ENCODE assay signal across 19 mouse cellular contexts in genomic region chr13:74122632-74123031, GRCm38 (mm10). TPM values are rescaled to one million over a fixed set of nuclear protein-coding genes. Genes with fewer than 3 reads are reported as not detected.
"Had no signal": no experiment of that assay in that cellular context is flagged by ENCODE, and none has a peak within 500 bp of the region (broad histone marks: within the 10 kb centered on the region; RNA-seq: fewer than 3 reads in every experiment).

No protein-coding gene starts in this region.

- H3K9me3 ChIP-seq: limb, embryonic 12.5 days; limb, embryonic 15.5 days; midbrain, embryonic 12.5 days; midbrain, embryonic 15.5 days; neural tube, embryonic 12.5 days; neural tube, embryonic 15.5 days had no signal

- H3K27ac ChIP-seq: left cerebral cortex, adult 2 months; limb, embryonic 12.5 days; limb, embryonic 15.5 days; liver, embryonic 14.5 days; macrophage; midbrain, embryonic 12.5 days; midbrain, embryonic 15.5 days; neural tube, embryonic 12.5 days; neural tube, embryonic 15.5 days had no signal

- ATAC-seq: liver, postnatal 0 days; lung, postnatal 0 days; midbrain, embryonic 15.5 days had no signal

- H3K36me3 ChIP-seq: limb, embryonic 12.5 days; limb, embryonic 15.5 days; midbrain, embryonic 12.5 days; midbrain, embryonic 15.5 days; neural tube, embryonic 12.5 days; neural tube, embryonic 15.5 days had no signal

- H3K9ac ChIP-seq: limb, embryonic 12.5 days; limb, embryonic 15.5 days; liver, embryonic 14.5 days; liver, postnatal 0 days; lung, embryonic 14.5 days; midbrain, embryonic 12.5 days; midbrain, embryonic 15.5 days; neural tube, embryonic 12.5 days; neural tube, embryonic 15.5 days had no signal

- H3K4me3 ChIP-seq: left cerebral cortex, adult 2 months; limb, embryonic 12.5 days; limb, embryonic 15.5 days; midbrain, embryonic 12.5 days; midbrain, embryonic 15.5 days; neural tube, embryonic 12.5 days; neural tube, embryonic 15.5 days had no signal

- H3K4me2 ChIP-seq: limb, embryonic 12.5 days; limb, embryonic 15.5 days; liver, embryonic 11.5 days; lung, embryonic 14.5 days; midbrain, embryonic 12.5 days; midbrain, embryonic 15.5 days; neural tube, embryonic 12.5 days; neural tube, embryonic 15.5 days had no signal

- DNase-seq: kidney, postnatal 14 days; layer of hippocampus, postnatal 36 days; left cerebral cortex, postnatal 4 days; liver, postnatal 0 days; lung, embryonic 14.5 days; right cerebral cortex, postnatal 25 days; thymus, adult 18-20 months; thymus, postnatal 36 days had no signal

RNA-seq across cellular contexts. Expression of gene Slc9a3, which starts 1.4 kb away (rescaled TPM):
- polyA plus RNA-seq: limb, embryonic 12.5 days; liver, embryonic 11.5 days; liver, embryonic 14.5 days; liver, postnatal 0 days; lung, postnatal 0 days; macrophage had no signal
